Mouse (Mus musculus): Measurements from ENCODE around the gene Gm17455. TPM values are rescaled to one million over a fixed set of nuclear protein-coding genes. Genes with fewer than 3 reads are reported as not detected.
A peak's percentile ranks its signal among the peaks of the same experiment; 100 is the strongest.

Gm17455 gene
- polyA plus RNA-seq, 1 experiment from 2014 or later = 12.3 TPM

- Histone ChIP-seq H3K4me3 (no peak overlapping the region), H3K9ac (no peak overlapping the region), H3K36me3 (no peaks in the 10 kb centered on the region), H3K27me3 (no peaks in the 10 kb centered on the region), H3K27ac (replicated peaks) (no peak overlapping the region), H3K4me1 (replicated peaks) (peaks cover 3% of the 10 kb centered on the region; the same call in 1 of the 2 replicates), H3K9me3 (no peaks in the 10 kb centered on the region), H3K4me2 (no peak overlapping the region)
- 89% methylated on average over 4 of the region's 4 CpGs for WGBS
- no peak for ATAC-seq (ENCODE audit: low read depth)
Observed at GRCm38 (mm10) chr10:60442321-60442720, 42.8 kb downstream of the Gm17455 start.

- Histone ChIP-seq H3K4me1 (replicated peaks) (peaks cover 5% of the 10 kb centered on the region; the same call in 1 of the 2 replicates), H3K9ac (no peak overlapping the region), H3K27me3 (no peaks in the 10 kb centered on the region), H3K36me3 (no peaks in the 10 kb centered on the region), H3K4me2 (no peak overlapping the region), H3K4me3 (no peak overlapping the region), H3K27ac (replicated peaks) (no peak overlapping the region), H3K9me3 (no peaks in the 10 kb centered on the region)
- ATAC-seq (ENCODE audit: low read depth) = no peak
- 6% methylated on average over 2 of the region's 2 CpGs for WGBS
Observed at GRCm38 (mm10) chr10:60443078-60443477, 43.6 kb downstream of the Gm17455 start.

GRCm38 (mm10) chr10:60445031-60445593 lies 45.6 kb downstream of the Gm17455 start:
- no peaks in the 10 kb centered on the region for H3K9me3 ChIP-seq
- no peaks in the 10 kb centered on the region for H3K36me3 ChIP-seq
- H3K27me3 ChIP-seq = 0 out of 2 replicates have a peak, but pooled peaks cover 2% of the 10 kb centered on the region
- H3K4me3 ChIP-seq = no peak overlapping the region
- H3K9ac ChIP-seq = no peak overlapping the region
- 0 out of 2 replicates have a peak, but pooled peaks have one; percentile 17 for ATAC-seq (ENCODE audit: low read depth)
- H3K27ac ChIP-seq (replicated peaks) = no peak overlapping the region
- peaks cover 5% of the 10 kb centered on the region; the same call in 1 of the 2 replicates for H3K4me1 ChIP-seq (replicated peaks)
- 70% methylated on average over 8 of the region's 8 CpGs for WGBS
- H3K4me2 ChIP-seq = no peak overlapping the region

GRCm38 (mm10) chr10:60447186-60447585 lies 47.7 kb downstream of the Gm17455 start:
- no peak overlapping the region for H3K9ac ChIP-seq
- ATAC-seq (ENCODE audit: low read depth) = peak; percentile 49; the same call in 1 of the 2 replicates
- 68% methylated on average over 12 of the region's 12 CpGs for WGBS
- H3K27ac ChIP-seq (replicated peaks) = no peak overlapping the region
- 0 out of 2 replicates have a peak, but pooled peaks cover 2% of the 10 kb centered on the region for H3K27me3 ChIP-seq
- H3K36me3 ChIP-seq = no peaks in the 10 kb centered on the region
- H3K4me3 ChIP-seq = no peak overlapping the region
- H3K4me1 ChIP-seq (replicated peaks) = peaks cover 5% of the 10 kb centered on the region; the same call in 1 of the 2 replicates
- no peaks in the 10 kb centered on the region for H3K9me3 ChIP-seq
- no peak overlapping the region for H3K4me2 ChIP-seq

Other genes starting within 250 kb of the Gm17455 start
- 1.9 and 2.7 TPM in 2 replicates for gene Chst3, start 180.5 kb upstream of the Gm17455 start, polyA plus RNA-seq (2015; fragmentation: Nextera tagmentation; extraction: Ambion mirVana)
- gene Psap, start 122.1 kb upstream of the Gm17455 start, polyA plus RNA-seq (2015; fragmentation: Nextera tagmentation; extraction: Ambion mirVana) = 136 and 140 TPM in 2 replicates
- 2.8 and 3.0 TPM in 2 replicates for gene Vsir, start 52.9 kb upstream of the Gm17455 start, polyA plus RNA-seq (2015; fragmentation: Nextera tagmentation; extraction: Ambion mirVana)